Mouse (Mus musculus) left cerebral cortex, postnatal 36 days (tissue): Measurements from ENCODE around the gene Wfdc6b. TPM values are rescaled to one million over a fixed set of nuclear protein-coding genes. Genes with fewer than 3 reads are reported as not detected.

Source experiments
- DNase-seq, 2 experiments: peaks; one replicate each; pipeline ENCODE4 v3.0.0; 2021 to 2022; ENCODE audit warnings: low spot score in 2 of 2, mixed read lengths in 1 of 2
- intact Hi-C: fragments of 180-260 bp; cut with DNase I; formaldehyde crosslinking; loops from one replicate; pipeline ENCODE4 v1.15.1; 2025
- total RNA-seq, 2 experiments: library from RNA; stranded (reverse); gene quantifications; 2 replicates each; pipeline ENCODE4 v1.2.3; 2021

The Wfdc6b gene
- total RNA-seq, 2 experiments from 2014 or later, result not detected

DNA sequence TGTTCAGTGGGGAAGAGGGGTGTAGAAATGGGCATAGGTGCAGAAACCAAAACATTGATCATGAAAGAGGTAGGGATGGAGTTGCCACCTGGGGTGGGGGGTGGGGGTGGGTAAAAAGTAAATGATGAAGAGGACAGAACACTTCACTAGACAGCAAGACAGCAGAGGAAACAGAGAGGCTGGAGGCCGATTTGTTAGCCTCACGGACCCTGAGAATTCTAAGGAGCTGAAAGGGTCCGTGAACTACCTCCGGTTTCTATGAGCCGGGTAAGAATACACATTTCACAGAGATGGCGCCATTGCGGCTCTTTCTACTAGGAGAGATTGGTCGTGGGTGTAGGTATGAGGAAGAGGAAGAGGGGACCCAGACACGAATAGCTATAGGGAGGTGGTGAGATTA lies 43.2 kb downstream of the Wfdc6b start, which contains the start of gene Wfdc9:
Wfdc9 (minus strand) TSS at position 101 of the 400 bp plus-strand sequence.
- intact Hi-C loops, result no loop called here

DNA sequence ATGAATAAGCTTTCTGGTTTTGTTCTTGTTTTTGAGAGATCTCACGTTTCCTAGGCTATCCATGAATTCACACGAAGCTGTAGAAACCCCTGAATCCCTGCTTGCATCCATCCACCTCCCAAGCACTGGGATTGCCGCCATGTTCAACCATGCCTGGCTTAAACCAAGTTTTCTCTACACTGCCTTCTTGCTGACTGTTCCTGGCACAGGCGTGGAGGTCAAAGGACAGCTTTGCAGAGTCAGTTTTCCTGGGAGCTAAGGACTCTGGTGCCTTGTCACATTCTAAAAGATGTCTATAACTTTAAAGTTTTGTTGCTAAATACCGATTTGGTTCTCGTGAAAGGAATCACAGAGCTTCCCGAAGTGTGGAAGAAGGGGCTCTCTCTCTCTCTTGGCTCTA lies 51.5 kb downstream of the Wfdc6b start:
- no peak for DNase-seq
- intact Hi-C loops, result no loop called here

More for the DNA sequence above, 43.2 kb downstream of the Wfdc6b start, which contains the start of gene Wfdc9:
- no peak for DNase-seq

Other genes with a start within 250 kb of the Wfdc6b start
- 1 to 10 TPM; 1.0 to 1.5 TPM for gene Slpi, start 224.4 kb upstream of the Wfdc6b start, total RNA-seq
- under 1 TPM; 0.30 to 0.34 TPM for gene Rbpjl, start 210.4 kb upstream of the Wfdc6b start, total RNA-seq
- 10 to 100 TPM; 11.4 to 13.0 TPM for gene Matn4, start 208.4 kb upstream of the Wfdc6b start, total RNA-seq
- gene Sdc4, start 169.6 kb upstream of the Wfdc6b start, total RNA-seq, result 10 to 100 TPM; 98.5 TPM
- gene Sys1, start 156.6 kb upstream of the Wfdc6b start, total RNA-seq, result 10 to 100 TPM; 34.7 to 40.4 TPM
- 10 to 100 TPM in 1 of 2 experiments, 1 to 10 TPM in 1; 8.1 to 14.9 TPM for gene Gm20458, start 152.6 kb upstream of the Wfdc6b start, total RNA-seq
- not detected for gene Trp53tg5, start 139.8 kb upstream of the Wfdc6b start, total RNA-seq
- 100 to 1,000 TPM; 112 to 126 TPM for gene Dbndd2, start 127.4 kb upstream of the Wfdc6b start, total RNA-seq
- gene Pigt, start 116.0 kb upstream of the Wfdc6b start, total RNA-seq, result 10 to 100 TPM; 88.7 to 98.5 TPM
- gene Wfdc2, start 51.1 kb upstream of the Wfdc6b start, total RNA-seq, result not detected
- gene Spint3, start 40.1 kb upstream of the Wfdc6b start, total RNA-seq, result not detected
- not detected for gene Wfdc6a, start 28.1 kb upstream of the Wfdc6b start, total RNA-seq
- not detected for gene Eppin, start 19.9 kb upstream of the Wfdc6b start, total RNA-seq
- not detected for gene Wfdc8, start 104 bp downstream of the Wfdc6b start, total RNA-seq
- gene Wfdc16, start 25.3 kb downstream of the Wfdc6b start, total RNA-seq, result not detected
- not detected for gene Wfdc10, start 42.5 kb downstream of the Wfdc6b start, total RNA-seq
- not detected for gene Wfdc9, start 43.1 kb downstream of the Wfdc6b start, total RNA-seq
- not detected for gene Wfdc11, start 60.6 kb downstream of the Wfdc6b start, total RNA-seq
- gene Wfdc13, start 71.6 kb downstream of the Wfdc6b start, total RNA-seq, result not detected
- gene Spint4, start 85.0 kb downstream of the Wfdc6b start, total RNA-seq, result not detected
- gene Spint5, start 101.8 kb downstream of the Wfdc6b start, total RNA-seq, result not detected
- 1 to 10 TPM; 1.2 to 2.4 TPM for gene Wfdc3, start 132.4 kb downstream of the Wfdc6b start, total RNA-seq
- 10 to 100 TPM; 33.5 to 37.8 TPM for gene Dnttip1, start 132.5 kb downstream of the Wfdc6b start, total RNA-seq
- 1 to 10 TPM in 1 of 2 experiments, under 1 TPM in 1; 0.57 to 1.3 TPM for gene Ube2c, start 156.4 kb downstream of the Wfdc6b start, total RNA-seq
- gene Tnnc2, start 166.4 kb downstream of the Wfdc6b start, total RNA-seq, result under 1 TPM in 1 of 2 experiments, not detected in 1; 0.96 TPM
- gene Snx21, start 172.3 kb downstream of the Wfdc6b start, total RNA-seq, result 10 to 100 TPM; 54.9 to 59.5 TPM
- gene Acot8, start 191.4 kb downstream of the Wfdc6b start, total RNA-seq, result 10 to 100 TPM; 25.5 to 27.6 TPM
- gene Zswim3, start 191.6 kb downstream of the Wfdc6b start, total RNA-seq, result 1 to 10 TPM; 8.2 to 8.3 TPM
- 10 to 100 TPM; 22.0 to 22.8 TPM for gene Zswim1, start 209.2 kb downstream of the Wfdc6b start, total RNA-seq
- 1 to 10 TPM in 1 of 2 experiments, not detected in 1; 1.7 TPM for gene Spata25, start 215.0 kb downstream of the Wfdc6b start, total RNA-seq
- gene Ctsa, start 219.4 kb downstream of the Wfdc6b start, total RNA-seq, result 100 to 1,000 TPM; 104 to 105 TPM
- gene Neurl2, start 219.9 kb downstream of the Wfdc6b start, total RNA-seq, result 1 to 10 TPM; 3.8 to 5.3 TPM
- 10 to 100 TPM; 81.9 to 86.4 TPM for gene Pltp, start 244.2 kb downstream of the Wfdc6b start, total RNA-seq